Mouse (Mus musculus): Measurements from ENCODE around the gene Rnaset2a. TPM values are rescaled to one million over a fixed set of nuclear protein-coding genes. Genes with fewer than 3 reads are reported as not detected.
"Not testable (repeated sequence)": the region's sequence is repeated elsewhere in the genome, so short reads cannot be mapped to it uniquely, and the experiment has no call there.

Gene Rnaset2a
- polyA plus RNA-seq (2015; fragmentation: Nextera tagmentation; extraction: Ambion mirVana), result 17.6 and 17.7 TPM in 2 replicates

DNA sequence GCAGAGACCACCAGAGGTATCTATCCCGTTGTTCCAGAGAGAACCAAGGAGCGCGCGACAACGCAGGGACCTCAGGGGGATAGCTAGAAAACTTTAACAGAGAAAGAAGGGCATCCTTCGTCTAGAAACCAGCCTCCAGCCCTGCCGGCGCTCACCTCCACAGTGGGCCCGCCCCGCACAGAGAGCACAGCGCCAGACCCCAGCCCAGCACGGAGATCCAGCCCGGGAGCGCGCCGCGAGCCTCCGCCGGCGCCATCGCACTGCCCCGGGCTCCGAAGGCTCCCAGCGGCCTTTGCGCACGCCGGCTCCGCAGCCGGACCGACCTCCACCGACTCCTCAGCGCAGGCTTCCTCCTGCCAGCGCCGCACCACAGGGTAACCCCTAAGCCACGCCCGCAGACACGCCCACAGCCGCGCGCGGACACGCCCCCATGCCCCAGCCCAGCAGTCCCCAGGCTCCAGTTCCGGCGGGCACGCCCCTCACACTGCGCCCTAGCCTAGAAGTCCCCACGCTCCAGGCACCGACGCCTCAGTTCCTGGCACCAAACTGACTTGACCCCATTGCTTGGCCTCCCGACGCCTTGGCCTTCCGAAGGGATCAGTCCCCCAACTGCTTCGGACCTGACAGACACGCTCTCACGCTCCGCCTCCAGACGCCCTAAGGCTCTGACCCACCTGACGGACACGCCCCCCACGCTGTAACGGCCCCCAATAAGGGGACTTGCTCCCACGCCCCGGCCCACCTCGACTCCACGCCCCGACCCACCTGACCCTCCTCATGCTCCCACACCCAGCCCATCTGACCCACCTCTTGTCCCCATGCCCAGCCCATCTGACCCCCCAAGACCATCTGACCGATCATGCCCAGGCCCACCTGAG lies at the start of gene Rnaset2a, which contains the start of gene Gm49673:
TSS of gene Rnaset2a (minus strand) at position 659 of the 878 bp plus-strand sequence.
TSS of gene Gm49673 (minus strand) at position 350 of the 878 bp plus-strand sequence.
- H3K4me3 ChIP-seq, result peak within 1 kb of the TSS; percentile 55
- H3K27ac ChIP-seq (replicated peaks); H3K4me1 ChIP-seq (replicated peaks); H3K36me3 ChIP-seq; H3K27me3 ChIP-seq; H3K9me3 ChIP-seq: not testable (repeated sequence)
- peak; percentile 97 for ATAC-seq (ENCODE audit: low FRiP score, low read depth)
- H3K9ac ChIP-seq, result peak within 1 kb of the TSS; percentile 35; the same call in 1 of the 2 replicates
- peak within 1 kb of the TSS; percentile 70 for H3K4me2 ChIP-seq
- WGBS, result under 1% methylated on average over 57 of the region's 67 CpGs

- H3K4me3 ChIP-seq, result no peak overlapping the region
- no peaks in the 10 kb centered on the region for H3K9me3 ChIP-seq
- H3K4me2 ChIP-seq, result no peak overlapping the region
- H3K4me1 ChIP-seq (replicated peaks), result no peaks in the 10 kb centered on the region
- no peak overlapping the region for H3K9ac ChIP-seq
- 69% methylated on average over 3 of the region's 3 CpGs for WGBS
- no peak overlapping the region for H3K27ac ChIP-seq (replicated peaks)
- no peaks in the 10 kb centered on the region for H3K27me3 ChIP-seq
- no peak for ATAC-seq (ENCODE audit: low FRiP score, low read depth)
- peaks cover 27% of the 10 kb centered on the region for H3K36me3 ChIP-seq
These were observed 49.8 kb upstream of the Rnaset2a start for GRCm38 (mm10) chr17:8197652-8198051.

GRCm38 (mm10) chr17:8195685-8196376 lies 47.9 kb upstream of the Rnaset2a start:
- H3K9me3 ChIP-seq, result no peaks in the 10 kb centered on the region
- H3K9ac ChIP-seq, result no peak overlapping the region
- H3K4me1 ChIP-seq (replicated peaks), result no peaks in the 10 kb centered on the region
- no peak overlapping the region for H3K4me2 ChIP-seq
- H3K27me3 ChIP-seq, result no peaks in the 10 kb centered on the region
- 94% methylated on average over 8 of the region's 8 CpGs for WGBS
- H3K4me3 ChIP-seq, result no peak overlapping the region
- no peak for ATAC-seq (ENCODE audit: low FRiP score, low read depth)
- no peak overlapping the region for H3K27ac ChIP-seq (replicated peaks)
- peaks cover 36% of the 10 kb centered on the region for H3K36me3 ChIP-seq

GRCm38 (mm10) chr17:8193678-8194077 lies 45.8 kb upstream of the Rnaset2a start:
- H3K9me3 ChIP-seq, result no peaks in the 10 kb centered on the region
- no peak overlapping the region for H3K27ac ChIP-seq (replicated peaks)
- ATAC-seq (ENCODE audit: low FRiP score, low read depth), result no peak
- H3K4me1 ChIP-seq (replicated peaks), result no peaks in the 10 kb centered on the region
- WGBS, result 89% methylated on average over 8 of the region's 8 CpGs
- no peaks in the 10 kb centered on the region for H3K27me3 ChIP-seq
- H3K9ac ChIP-seq, result no peak overlapping the region
- H3K36me3 ChIP-seq, result peaks cover 47% of the 10 kb centered on the region
- no peak overlapping the region for H3K4me3 ChIP-seq
- no peak overlapping the region for H3K4me2 ChIP-seq

DNA sequence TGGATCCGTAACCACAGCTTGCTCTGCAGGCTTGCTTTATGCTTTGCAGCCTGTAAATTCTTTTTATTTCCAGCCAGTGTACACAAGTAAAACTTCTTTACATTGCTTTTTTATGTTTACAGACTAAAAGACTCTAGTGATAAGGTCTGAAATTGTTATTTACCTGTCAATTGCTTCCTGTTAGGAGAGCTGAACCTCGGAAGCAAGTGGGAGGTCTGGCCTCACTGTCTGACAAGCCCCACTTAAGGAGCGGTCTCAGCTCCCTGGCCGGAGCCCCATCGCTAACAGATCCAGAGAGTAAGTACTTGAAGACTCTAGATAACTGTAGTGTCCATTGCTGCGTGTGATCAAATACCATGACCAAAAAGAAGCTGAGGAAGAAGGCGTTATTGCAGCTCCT lies 36.3 kb upstream of the Rnaset2a start:
- H3K4me2 ChIP-seq, result no peak overlapping the region
- H3K27me3 ChIP-seq, result no peaks in the 10 kb centered on the region
- no peak for ATAC-seq (ENCODE audit: low FRiP score, low read depth)
- peaks cover 48% of the 10 kb centered on the region for H3K36me3 ChIP-seq
- WGBS, result 95% methylated on average over 7 of the region's 7 CpGs
- no peak overlapping the region for H3K9ac ChIP-seq
- H3K9me3 ChIP-seq, result no peaks in the 10 kb centered on the region
- H3K27ac ChIP-seq (replicated peaks), result no peak overlapping the region
- H3K4me1 ChIP-seq (replicated peaks), result no peaks in the 10 kb centered on the region
- H3K4me3 ChIP-seq, result no peak overlapping the region

DNA sequence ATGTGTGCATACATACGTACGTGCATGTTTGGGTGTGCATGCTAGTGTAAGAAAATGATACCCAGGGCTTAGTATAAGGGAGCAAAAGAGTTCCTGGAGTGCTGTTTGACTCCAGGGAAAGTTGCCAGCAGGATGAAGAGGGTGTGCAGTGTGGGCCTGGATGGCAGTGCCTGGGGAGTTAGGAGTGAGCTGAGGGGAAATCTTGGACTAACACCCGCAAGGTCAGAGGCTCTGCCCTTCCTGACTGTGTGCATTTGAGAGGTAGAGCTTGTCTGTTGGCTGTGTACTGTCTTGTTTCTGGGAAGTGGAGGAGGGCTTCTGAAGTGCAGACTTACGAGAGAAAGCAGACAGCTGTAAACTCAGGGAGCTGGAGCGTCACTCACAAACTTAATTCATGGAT lies 35.9 kb upstream of the Rnaset2a start:
- no peaks in the 10 kb centered on the region for H3K4me1 ChIP-seq (replicated peaks)
- H3K9ac ChIP-seq, result no peak overlapping the region
- H3K4me3 ChIP-seq, result no peak overlapping the region
- no peaks in the 10 kb centered on the region for H3K27me3 ChIP-seq
- WGBS, result 90% methylated on average over 5 of the region's 5 CpGs
- no peak for ATAC-seq (ENCODE audit: low FRiP score, low read depth)
- no peaks in the 10 kb centered on the region for H3K9me3 ChIP-seq
- H3K4me2 ChIP-seq, result no peak overlapping the region
- H3K36me3 ChIP-seq, result peaks cover 47% of the 10 kb centered on the region
- no peak overlapping the region for H3K27ac ChIP-seq (replicated peaks)

GRCm38 (mm10) chr17:8177090-8177489 lies 29.2 kb upstream of the Rnaset2a start:
- no peaks in the 10 kb centered on the region for H3K27me3 ChIP-seq
- H3K4me3 ChIP-seq, result no peak overlapping the region
- H3K36me3 ChIP-seq, result peaks cover 46% of the 10 kb centered on the region
- H3K9me3 ChIP-seq, result no peaks in the 10 kb centered on the region
- H3K9ac ChIP-seq, result no peak overlapping the region
- H3K4me2 ChIP-seq, result no peak overlapping the region
- H3K27ac ChIP-seq (replicated peaks), result no peak overlapping the region
- peaks cover 5% of the 10 kb centered on the region; the same call in 1 of the 2 replicates for H3K4me1 ChIP-seq (replicated peaks)
- WGBS, result 44% methylated on average over 5 of the region's 5 CpGs
- ATAC-seq (ENCODE audit: low FRiP score, low read depth), result peak; percentile 79; the same call in 1 of the 2 replicates

- WGBS, result 75% methylated on average over 4 of the region's 4 CpGs
- Histone ChIP-seq H3K9me3 (no peaks in the 10 kb centered on the region), H3K4me3 (no peak overlapping the region), H3K36me3 (peaks cover 49% of the 10 kb centered on the region), H3K4me2 (no peak overlapping the region), H3K4me1 (replicated peaks) (no peaks in the 10 kb centered on the region), H3K9ac (no peak overlapping the region), H3K27me3 (no peaks in the 10 kb centered on the region), H3K27ac (replicated peaks) (no peak overlapping the region)
- ATAC-seq (ENCODE audit: low FRiP score, low read depth), result no peak
These were observed 23.2 kb upstream of the Rnaset2a start for GRCm38 (mm10) chr17:8171081-8171480.

GRCm38 (mm10) chr17:8170331-8170730 lies 22.4 kb upstream of the Rnaset2a start:
- 93% methylated on average over 7 of the region's 7 CpGs for WGBS

GRCm38 (mm10) chr17:8167436-8167835 lies 19.5 kb upstream of the Rnaset2a start:
- not testable (repeated sequence) for H3K27ac ChIP-seq (replicated peaks); H3K4me2 ChIP-seq; H3K27me3 ChIP-seq; H3K4me3 ChIP-seq; ATAC-seq (ENCODE audit: low FRiP score, low read depth); H3K9ac ChIP-seq; H3K4me1 ChIP-seq (replicated peaks); H3K9me3 ChIP-seq
- peaks cover 23% of the 10 kb centered on the region for H3K36me3 ChIP-seq
- WGBS, result 90% methylated on average over 7 of the region's 8 CpGs

More at GRCm38 (mm10) chr17:8170331-8170730, 22.4 kb upstream of the Rnaset2a start:
- H3K4me2 ChIP-seq, result no peak overlapping the region
- H3K4me3 ChIP-seq, result no peak overlapping the region
- H3K9ac ChIP-seq, result no peak overlapping the region
- H3K27ac ChIP-seq (replicated peaks), result no peak overlapping the region
- ATAC-seq (ENCODE audit: low FRiP score, low read depth), result no peak
- H3K27me3 ChIP-seq, result no peaks in the 10 kb centered on the region
- peaks cover 42% of the 10 kb centered on the region for H3K36me3 ChIP-seq
- no peaks in the 10 kb centered on the region for H3K4me1 ChIP-seq (replicated peaks)
- H3K9me3 ChIP-seq, result no peaks in the 10 kb centered on the region

- Histone ChIP-seq H3K4me2 (peak overlapping the region; percentile 48), H3K4me3 (peak overlapping the region; percentile 52), H3K36me3 (peaks cover 14% of the 10 kb centered on the region)
- 53% methylated on average over 2 of the region's 3 CpGs for WGBS
- not testable (repeated sequence) for ATAC-seq (ENCODE audit: low FRiP score, low read depth); H3K9me3 ChIP-seq; H3K27ac ChIP-seq (replicated peaks); H3K27me3 ChIP-seq; H3K4me1 ChIP-seq (replicated peaks); H3K9ac ChIP-seq
These were observed 18.6 kb upstream of the Rnaset2a start for GRCm38 (mm10) chr17:8166454-8166853.

DNA sequence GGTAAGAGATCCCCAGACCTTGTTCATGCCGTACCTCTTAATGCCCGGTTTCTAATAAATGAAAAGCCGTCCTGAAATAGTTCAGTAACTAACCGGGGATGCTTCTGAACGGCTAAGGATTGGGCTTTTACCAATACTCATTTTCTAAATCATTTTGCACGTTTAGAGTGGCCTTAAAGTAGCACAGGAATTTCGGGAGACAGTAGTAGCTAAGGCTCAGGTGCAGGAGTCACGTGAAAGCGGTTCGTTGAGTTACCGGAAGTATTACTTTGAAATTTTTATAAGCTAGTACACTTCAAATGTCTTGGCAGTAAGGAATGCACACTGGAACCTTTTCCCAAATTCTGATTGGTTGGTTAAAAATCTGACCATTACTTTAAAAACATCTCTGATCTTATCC lies 18.1 kb upstream of the Rnaset2a start:
- not testable (repeated sequence) for H3K27me3 ChIP-seq; H3K27ac ChIP-seq (replicated peaks); H3K4me1 ChIP-seq (replicated peaks); H3K9ac ChIP-seq; ATAC-seq (ENCODE audit: low FRiP score, low read depth); H3K9me3 ChIP-seq
- under 1% methylated on average over 11 of the region's 11 CpGs for WGBS
- peaks cover 14% of the 10 kb centered on the region for H3K36me3 ChIP-seq
- H3K4me2 ChIP-seq, result peak overlapping the region; percentile 48
- peak overlapping the region; percentile 52 for H3K4me3 ChIP-seq

Data from hindbrain, embryonic 15.5 days (tissue).